Mouse (Mus musculus) olfactory bulb, adult 2 months (tissue): ENCODE measurements around the gene Gstp2. TPM values are rescaled to one million over a fixed set of nuclear protein-coding genes. Genes with fewer than 3 reads are reported as not detected.
"Not testable (repeated sequence)": the region's sequence is repeated elsewhere in the genome, so short reads cannot be mapped to it uniquely, and the experiment has no call there.

Experiments used
- H3K27ac ChIP-seq: fragments of 200-500 bp; 2 replicates; pipeline ENCODE4 v1.5.1; 2012; ENCODE audit warnings: low read depth, low read length; ENCODE audit not compliant: insufficient read depth
- H3K4me1 ChIP-seq: fragments of 200-500 bp; 2 replicates; pipeline ENCODE4 v1.6.1; 2012; ENCODE audit warnings: low read length; ENCODE audit not compliant: control insufficient read depth, insufficient read depth
- H3K4me3 ChIP-seq: fragments of 200-500 bp; 2 replicates; pipeline ENCODE4 v1.5.1; 2012; ENCODE audit warnings: mild to moderate bottlenecking, low read depth, low read length, moderate library complexity; ENCODE audit not compliant: insufficient read depth
- CTCF ChIP-seq: fragments of 200-500 bp; IDR thresholded peaks from 2 replicates; pipeline ENCODE4 v1.5.1; 2012; ENCODE audit warnings: low read depth, mild to moderate bottlenecking, low read length, moderate library complexity; ENCODE audit not compliant: insufficient read depth
- POLR2A ChIP-seq: fragments of 200-500 bp; IDR thresholded peaks from 2 replicates; pipeline ENCODE4 v1.6.1; 2012; ENCODE audit warnings: mild to moderate bottlenecking, low read depth, low read length, moderate library complexity; ENCODE audit not compliant: insufficient read depth
- WGBS: fragments of 180-500 bp; shearing (Covaris S2); methylation state at CpG from one replicate; pipeline ENCODE4 v1.1.7; 2018; 5-methylcytosine and 5-hydroxymethylcytosine counted together
- polyA plus RNA-seq: library from polyadenylated mRNA; stranded (reverse); fragments of >200 nt; gene quantifications from 2 replicates; pipeline ENCODE4 v1.2.4, GENCODE M21; 2012; ENCODE audit warnings: low replicate concordance; ENCODE audit not compliant: missing spikeins, insufficient read depth, insufficient read length

Gene Gstp2
- polyA plus RNA-seq, 1 experiment: not detected

DNA sequence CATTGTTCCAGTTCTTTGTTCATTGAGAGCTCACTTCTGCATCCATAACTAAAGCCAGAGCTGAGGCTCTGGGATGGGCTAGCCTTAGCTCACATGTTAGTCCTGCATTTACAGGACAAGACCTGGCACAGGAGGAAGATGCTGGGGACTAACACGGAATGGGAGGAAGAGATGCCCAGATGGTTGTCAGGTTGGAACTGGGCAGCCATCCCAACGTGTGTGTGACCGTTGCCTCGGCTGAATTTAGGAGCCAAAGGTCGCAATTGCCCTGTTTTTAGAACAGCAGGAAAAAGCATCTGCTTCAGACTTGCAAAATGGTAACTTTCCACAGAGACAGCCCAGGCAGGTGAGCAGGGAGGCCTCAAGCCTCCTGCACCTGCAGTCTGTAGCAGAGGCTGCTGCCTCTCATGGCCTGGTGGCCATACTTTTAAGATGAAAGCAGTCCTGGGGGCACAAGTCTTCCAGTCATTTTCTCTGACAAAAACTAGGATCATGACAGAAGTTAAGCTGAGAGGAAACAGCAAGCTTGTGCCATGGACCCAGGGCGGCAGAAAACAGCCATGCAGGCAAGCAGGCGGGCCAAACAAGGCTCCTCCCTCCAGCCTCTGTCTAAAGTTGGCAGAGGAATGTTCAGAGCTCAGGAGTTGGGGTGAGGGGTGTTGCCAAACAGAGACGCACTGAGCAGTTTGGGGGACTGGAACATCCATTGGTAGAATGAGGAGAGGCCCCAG is 9.6 kb upstream of the Gstp2 start:
- Histone ChIP-seq H3K4me3 (no peak overlapping the region), H3K4me1 (no peaks in the 10 kb centered on the region), H3K27ac (no peak overlapping the region)
- no peak for TF ChIP-seq CTCF
- TF ChIP-seq POLR2A: no peak
- WGBS: 74% methylated on average over 8 of the region's 8 CpGs

DNA sequence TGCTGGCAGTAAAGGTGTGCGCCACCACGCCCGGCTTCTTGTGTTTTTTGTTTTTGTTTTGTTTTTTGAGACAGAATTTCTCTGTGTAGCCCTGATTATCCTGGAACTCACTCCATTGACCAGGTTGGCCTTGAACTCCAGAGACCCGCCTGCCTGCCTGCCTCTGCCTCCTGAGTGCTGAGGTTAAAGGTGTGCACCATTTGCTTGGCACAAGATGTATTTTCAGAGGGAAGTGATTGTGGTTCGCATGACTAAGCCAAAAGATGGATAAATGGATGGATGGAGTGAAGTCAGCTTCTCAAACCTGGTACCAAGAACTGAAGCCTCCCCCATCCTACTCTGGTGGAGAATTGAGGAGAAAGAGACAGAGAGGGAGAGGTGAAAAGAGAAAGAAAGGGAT is 8.8 kb upstream of the Gstp2 start:
- no peak overlapping the region for H3K27ac ChIP-seq
- 93% methylated on average over 5 of the region's 5 CpGs for whole genome bisulfite sequencing
- no peak overlapping the region for H3K4me3 ChIP-seq
- no peaks in the 10 kb centered on the region for H3K4me1 ChIP-seq
- TF ChIP-seq POLR2A (no peak), CTCF (no peak)

DNA sequence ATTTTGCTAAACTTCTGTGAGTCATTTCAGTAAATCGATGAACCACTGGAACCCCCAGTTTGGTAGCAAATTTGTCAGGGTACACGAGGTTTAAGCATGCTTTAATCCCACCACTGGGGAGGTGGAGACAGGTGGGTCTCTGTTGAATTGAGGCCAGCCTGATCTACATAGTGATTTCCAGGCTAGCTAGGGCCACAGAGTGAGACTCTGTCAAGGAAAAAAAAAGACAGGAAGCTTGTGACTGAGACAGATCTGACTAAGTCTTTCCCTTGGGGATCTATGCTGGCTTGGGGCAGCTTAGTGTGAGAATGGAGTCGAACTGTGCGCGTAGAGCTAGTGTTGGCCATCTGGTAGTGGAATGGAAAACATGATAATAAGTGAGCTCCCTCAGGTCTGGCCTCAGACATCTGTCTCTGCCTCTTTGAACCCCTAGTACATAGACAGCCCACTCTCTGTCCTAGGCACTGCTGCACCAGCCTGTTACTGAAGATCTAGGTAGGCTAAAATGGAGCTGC is 6.8 kb upstream of the Gstp2 start:
- Histone ChIP-seq H3K27ac (no peak overlapping the region), H3K4me3 (no peak overlapping the region), H3K4me1 (no peaks in the 10 kb centered on the region)
- no peak for TF ChIP-seq POLR2A
- no peak for TF ChIP-seq CTCF
- 87% methylated on average over 5 of the region's 5 CpGs for WGBS

DNA sequence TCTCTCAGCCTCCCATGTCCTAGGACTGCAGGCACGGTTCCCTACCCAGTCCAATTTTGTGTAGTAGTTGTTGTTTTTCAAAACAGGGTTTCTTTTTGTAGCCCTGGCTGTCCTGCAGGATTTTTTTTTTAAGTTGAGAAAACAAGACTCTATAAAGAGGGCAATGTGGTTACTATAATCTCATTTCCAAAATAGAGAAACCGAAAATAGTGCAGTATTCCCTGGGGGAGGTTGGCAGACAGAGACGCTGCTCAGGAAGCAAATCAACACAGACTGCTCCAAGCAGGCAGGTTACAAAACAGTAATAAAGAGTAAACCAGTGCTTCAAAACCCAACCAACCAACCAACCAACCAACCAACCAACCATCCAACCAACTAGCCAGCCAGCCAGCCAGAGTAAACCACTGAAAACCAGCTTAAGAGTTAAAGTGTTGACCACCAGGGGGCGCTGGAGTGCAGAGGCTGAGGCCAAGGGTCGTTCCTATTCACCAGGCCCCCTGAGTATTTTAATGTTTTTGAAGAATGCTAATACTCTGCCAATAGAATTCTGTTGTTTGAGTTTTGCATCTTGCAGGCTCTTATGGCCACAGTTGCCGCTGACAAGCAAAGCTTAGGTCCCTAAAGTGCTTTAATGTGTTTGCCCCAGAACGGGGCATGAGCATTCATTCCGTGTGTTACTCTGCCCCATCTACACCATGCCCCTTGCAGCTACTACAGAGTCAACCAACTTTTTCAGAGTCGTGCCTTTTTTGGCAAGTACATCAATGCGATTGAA is 6.1 kb upstream of the Gstp2 start:
- WGBS: 52% methylated on average over 10 of the region's 10 CpGs
- peak; percentile 78 for TF ChIP-seq CTCF
- TF ChIP-seq POLR2A: no peak
- no peak overlapping the region for H3K27ac ChIP-seq
- H3K4me1 ChIP-seq: no peaks in the 10 kb centered on the region
- no peak overlapping the region for H3K4me3 ChIP-seq

DNA sequence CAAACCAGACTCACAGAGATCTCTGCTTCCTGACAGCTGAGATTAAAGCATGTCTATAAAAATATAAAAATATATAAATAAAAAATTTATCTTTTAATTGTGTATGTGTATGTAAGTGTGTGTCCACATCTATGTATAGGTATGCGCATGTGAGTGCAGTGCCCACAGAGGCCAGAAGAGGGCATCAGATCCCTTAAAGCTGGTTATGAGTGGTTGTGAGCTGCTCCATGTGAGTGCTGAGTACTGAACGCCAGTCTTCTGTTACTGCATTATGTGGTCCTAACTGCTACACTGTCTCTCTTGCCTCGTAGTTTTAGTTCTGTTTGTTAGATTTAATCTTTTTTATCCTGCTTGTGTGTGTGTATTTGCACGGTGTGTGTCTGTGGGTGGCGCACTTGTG is 5.2 kb upstream of the Gstp2 start:
- H3K27ac ChIP-seq: no peak overlapping the region
- TF ChIP-seq POLR2A (no peak), CTCF (no peak)
- 0 out of 2 replicates have a peak, but pooled peaks cover 2% of the 10 kb centered on the region for H3K4me1 ChIP-seq

DNA sequence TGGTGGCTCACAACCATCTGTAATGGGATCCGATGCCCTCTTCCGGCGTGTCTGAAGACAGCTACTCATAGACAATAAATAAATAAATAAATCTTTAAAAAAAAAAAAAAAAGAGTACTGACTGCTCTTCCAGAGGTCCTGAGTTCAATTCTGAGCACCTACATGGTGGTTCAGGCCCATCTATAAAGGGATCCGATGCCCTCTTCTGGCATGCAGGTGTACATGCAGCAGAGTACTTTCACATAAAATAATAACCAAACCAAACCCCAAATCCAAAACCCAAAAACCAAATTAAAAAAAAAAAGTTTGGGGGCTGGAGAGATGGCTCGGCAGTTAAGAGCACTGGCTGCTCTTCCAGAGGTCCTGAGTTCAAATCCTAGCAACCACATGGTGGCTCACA is 3.2 kb upstream of the Gstp2 start:
- H3K4me3 ChIP-seq, H3K4me1 ChIP-seq, H3K27ac ChIP-seq: not testable (repeated sequence)
- 84% methylated on average over 5 of the region's 5 CpGs for WGBS

More for the DNA sequence above, 5.2 kb upstream of the Gstp2 start:
- no peak overlapping the region for H3K4me3 ChIP-seq
- 93% methylated on average over 5 of the region's 5 CpGs for WGBS

DNA sequence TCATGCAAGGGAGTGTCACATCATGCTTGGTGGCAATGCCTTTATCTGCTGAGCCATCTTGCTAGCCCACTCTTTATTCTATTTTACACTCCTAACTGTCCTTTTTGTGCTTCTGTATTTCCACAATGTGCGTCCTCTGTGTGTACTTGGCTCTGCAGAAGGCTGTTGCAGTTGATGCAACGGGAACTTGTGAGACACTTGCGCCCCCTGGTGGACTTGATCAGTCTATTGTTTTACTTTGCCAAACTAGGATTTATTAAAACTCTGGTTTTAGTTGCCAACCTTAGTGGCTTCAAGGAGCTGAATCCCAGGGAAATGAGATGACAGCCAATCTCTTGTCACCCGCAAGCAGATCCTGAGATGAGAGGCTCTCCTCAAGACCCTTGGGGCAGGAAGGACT is 2.0 kb upstream of the Gstp2 start:
- Histone ChIP-seq H3K4me1 (peaks cover 5% of the 10 kb centered on the region), H3K27ac (no peak overlapping the region), H3K4me3 (no peak overlapping the region)
- TF ChIP-seq CTCF (no peak), POLR2A (no peak)
- 9% methylated on average over 4 of the region's 4 CpGs for WGBS

DNA sequence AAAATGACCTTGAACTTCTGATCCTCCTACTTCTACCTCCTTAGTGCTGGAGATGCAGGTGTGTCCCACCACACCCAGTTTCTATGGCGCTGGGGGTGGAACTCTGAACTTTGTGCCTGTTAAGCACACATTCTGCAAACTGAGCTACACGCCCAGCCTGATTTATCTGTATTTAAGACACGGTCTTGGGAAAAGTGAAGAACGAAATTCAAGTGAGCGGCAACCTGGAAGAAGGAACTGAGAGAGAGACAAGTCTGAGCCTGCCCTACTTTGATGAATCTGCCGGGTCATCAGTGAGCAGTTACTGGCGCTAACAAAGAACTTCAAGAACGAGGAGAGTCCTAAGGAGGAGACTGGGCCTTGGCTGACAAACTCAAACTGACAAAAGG is 1.0 kb upstream of the Gstp2 start:
- peaks cover 5% of the 10 kb centered on the region for H3K4me1 ChIP-seq
- H3K4me3 ChIP-seq: no peak overlapping the region
- no peak overlapping the region for H3K27ac ChIP-seq
- 84% methylated on average over 8 of the region's 8 CpGs for WGBS
- TF ChIP-seq POLR2A (no peak), CTCF (no peak)

DNA sequence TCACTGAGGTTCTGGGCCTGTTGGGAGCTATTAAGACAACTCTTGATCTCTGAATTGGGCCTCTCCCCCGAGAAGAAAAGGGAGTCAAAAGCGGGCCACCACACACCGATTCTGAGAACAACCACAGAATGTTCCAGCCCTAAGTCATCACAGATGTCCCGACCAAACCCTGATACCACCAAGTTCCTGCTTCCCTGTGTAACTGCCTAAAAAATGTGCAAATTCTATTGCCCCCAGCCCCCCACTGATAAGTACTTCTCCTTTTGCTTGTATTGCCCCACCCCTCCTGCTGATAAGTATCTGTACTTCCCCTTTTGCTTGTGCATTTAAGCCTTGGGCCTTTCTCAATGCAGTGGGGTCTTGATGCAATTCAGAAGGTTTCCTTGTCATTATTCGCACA is 1.7 kb downstream of the Gstp2 start:
- not testable (repeated sequence) for H3K4me3 ChIP-seq, H3K4me1 ChIP-seq, H3K27ac ChIP-seq
- 89% methylated on average over 5 of the region's 5 CpGs for WGBS

DNA sequence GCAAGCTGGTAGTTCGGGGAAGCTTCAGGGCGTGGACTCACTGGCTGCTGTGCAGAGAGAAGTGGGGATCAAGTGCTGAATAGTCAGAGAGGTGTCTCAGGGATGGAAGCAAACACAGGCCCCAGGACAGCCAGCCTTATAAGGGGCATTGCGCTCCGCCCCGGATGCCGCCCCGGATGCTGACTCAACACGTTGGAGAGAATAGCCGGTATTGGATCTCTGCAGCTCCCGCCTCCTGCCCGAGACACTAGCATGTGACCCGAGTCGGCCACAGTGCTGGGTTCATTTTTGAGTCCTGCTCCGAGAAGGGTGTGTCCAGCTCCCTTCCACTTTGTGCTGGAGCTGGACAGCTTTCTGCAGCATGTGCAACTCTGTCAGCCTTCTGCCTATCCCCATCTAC is 3.7 kb downstream of the Gstp2 start:
- TF ChIP-seq POLR2A (no peak), CTCF (no peak)
- Histone ChIP-seq H3K4me3 (no peak overlapping the region), H3K4me1 (peaks cover 7% of the 10 kb centered on the region), H3K27ac (no peak overlapping the region)
- WGBS: 70% methylated on average over 14 of the region's 14 CpGs

DNA sequence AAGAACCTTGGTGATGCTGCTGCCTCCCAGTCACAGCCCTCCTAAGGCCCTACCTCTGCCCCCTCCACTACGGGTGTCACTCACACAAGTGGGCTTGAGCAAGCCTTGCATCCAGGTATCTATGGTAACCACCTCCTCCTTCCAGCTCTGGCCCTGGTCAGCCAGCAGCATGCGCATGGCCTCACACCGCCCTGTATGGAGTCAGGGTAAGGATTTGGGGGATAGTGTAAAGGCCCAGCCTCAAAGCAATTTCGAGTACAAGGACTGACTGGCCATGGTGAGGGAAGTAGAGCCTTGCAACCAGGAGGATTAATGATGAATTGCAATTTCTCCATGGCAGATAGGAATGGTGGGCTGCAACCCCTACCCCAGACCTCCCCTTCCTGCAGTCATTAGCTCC is 4.3 kb downstream of the Gstp2 start:
- WGBS: 90% methylated on average over 3 of the region's 4 CpGs
- peaks cover 10% of the 10 kb centered on the region for H3K4me1 ChIP-seq
- H3K4me3 ChIP-seq, H3K27ac ChIP-seq: not testable (repeated sequence)

DNA sequence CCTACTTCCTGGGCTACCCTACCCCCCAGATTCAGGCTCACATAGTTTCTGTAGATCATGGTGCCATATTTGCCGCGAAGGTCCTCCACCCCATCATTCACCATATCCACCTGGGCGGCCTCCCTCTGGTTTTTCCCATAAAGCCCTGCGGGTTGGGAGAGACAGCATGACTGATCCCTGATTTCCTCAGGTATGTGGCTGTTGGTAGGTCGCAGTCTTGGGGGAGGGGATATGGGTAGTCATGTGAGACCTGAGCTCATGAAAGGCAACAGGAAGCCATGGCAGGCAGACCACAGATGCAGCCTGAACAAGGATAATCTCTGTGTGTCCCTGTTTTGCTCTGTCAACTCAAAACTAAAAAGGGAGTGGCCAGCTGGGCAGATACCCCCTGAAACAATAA is 4.9 kb downstream of the Gstp2 start:
- peaks cover 11% of the 10 kb centered on the region for H3K4me1 ChIP-seq
- 87% methylated on average over 5 of the region's 5 CpGs for WGBS
- H3K27ac ChIP-seq: not testable (repeated sequence)

More for the DNA sequence above, 4.9 kb downstream of the Gstp2 start:
- H3K4me3 ChIP-seq: not testable (repeated sequence)
